Mouse (Mus musculus): ENCODE data around the gene Hcst. TPM values are rescaled to one million over a fixed set of nuclear protein-coding genes. Genes with fewer than 3 reads are reported as not detected.

The Hcst gene
- total RNA-seq, 1 experiment: not detected

DNA sequence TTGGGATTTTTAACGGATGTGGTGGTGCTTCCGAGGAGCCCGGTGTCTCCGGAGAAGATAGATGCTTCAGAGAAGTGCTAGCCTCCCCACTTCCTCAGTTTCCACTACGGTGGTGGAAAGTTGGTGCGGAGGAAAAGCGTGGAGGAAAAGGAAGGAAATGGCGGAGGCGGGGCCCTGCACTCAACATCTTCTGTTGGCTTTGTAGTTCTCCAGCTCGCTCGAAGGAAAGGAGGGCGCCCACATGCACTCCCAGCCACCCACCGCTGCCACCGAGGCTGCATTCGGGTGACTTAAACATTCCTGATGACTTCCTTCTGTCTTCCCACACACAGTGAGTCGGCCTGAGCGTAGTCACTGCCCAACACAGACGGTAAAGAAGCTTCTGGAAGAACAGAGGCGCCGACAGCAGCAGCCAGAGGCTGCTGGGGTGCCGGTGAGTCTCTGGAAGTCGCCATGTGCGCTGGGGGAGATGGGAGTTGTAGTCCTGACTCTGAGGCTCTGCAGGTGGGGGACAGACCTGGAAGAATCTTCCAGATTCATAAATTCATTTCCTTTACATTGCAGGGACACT is 3.5 kb upstream of the Hcst start:
- no peak for DNase-seq (ENCODE audit: low read depth, low spot score)
- Histone ChIP-seq H3K4me3 (ENCODE audit: insufficient read depth in 1 of 2, low read depth in 1 of 2, low read length in 2 of 2, poor library complexity in 1 of 2, severe bottlenecking in 1 of 2) (peak overlapping the region; percentile 79 to 86), H3K9ac (ENCODE audit: insufficient read depth, low read depth, low read length, poor library complexity, severe bottlenecking) (peak overlapping the region; percentile 74), H3K36me3 (ENCODE audit: control insufficient read depth, insufficient read depth, low read length, poor library complexity, severe bottlenecking) (peaks cover 38% of the 10 kb centered on the region), H3K9me3 (ENCODE audit: control insufficient read depth, insufficient read depth, low read depth, low read length) (no peaks in the 10 kb centered on the region), H3K4me1 (ENCODE audit: control insufficient read depth in 2 of 2, insufficient read depth in 2 of 2, low read length in 2 of 2, poor library complexity in 1 of 2) (peaks cover 0 to 1% of the 10 kb centered on the region in 2 experiments; a peak in 1 of 4 replicates), H3K27ac (ENCODE audit: insufficient read depth, low read depth, low read length, poor library complexity, severe bottlenecking) (no peak overlapping the region)
- in situ Hi-C loops (cut with MboI; ENCODE audit: low sequenced_read_pairs in 2 of 2, unreplicated experiment in 2 of 2): no loop called here
- TF ChIP-seq ZNF384 (IDR thresholded peaks at IDR 0.05; ENCODE audit: low read depth, low read length) (no peak), HCFC1 (IDR thresholded peaks at IDR 0.05; ENCODE audit: borderline replicate concordance, insufficient read depth, low read length) (peak; percentile 84)

DNA sequence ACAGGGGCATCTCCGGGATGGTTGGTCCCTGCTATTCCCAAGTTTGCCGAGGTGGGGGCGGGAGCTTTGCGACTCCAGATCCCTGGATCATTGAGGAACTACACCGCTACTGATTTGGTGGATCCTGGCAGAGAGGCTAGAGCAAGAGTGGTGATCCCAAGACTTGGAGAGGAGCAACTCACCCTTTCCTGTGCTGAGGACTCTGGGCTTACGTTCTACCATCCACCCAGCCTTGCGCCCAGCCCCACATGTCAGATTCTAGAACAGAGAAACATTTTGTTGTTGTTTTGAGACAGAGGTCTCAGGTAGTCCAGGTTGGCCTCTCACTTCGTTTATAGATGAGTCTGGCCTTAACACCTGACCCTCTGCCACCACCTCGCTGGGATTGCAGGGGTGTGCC is 2.9 kb upstream of the Hcst start:
- peaks cover 0 to 4% of the 10 kb centered on the region in 2 experiments; a peak in 1 of 4 replicates for H3K4me1 ChIP-seq (ENCODE audit: control insufficient read depth in 2 of 2, insufficient read depth in 2 of 2, low read length in 2 of 2, poor library complexity in 1 of 2)
- H3K27ac ChIP-seq (ENCODE audit: insufficient read depth, low read depth, low read length, poor library complexity, severe bottlenecking): no peak overlapping the region
- TF ChIP-seq ZC3H11A (IDR thresholded peaks at IDR 0.05; ENCODE audit: borderline replicate concordance, low read depth, low read length): no peak
- TF ChIP-seq ZNF384 (IDR thresholded peaks at IDR 0.05; ENCODE audit: low read depth, low read length): no peak
- TF ChIP-seq CHD2 (IDR thresholded peaks at IDR 0.05; ENCODE audit: low read depth, low read length): no peak
- TF ChIP-seq HCFC1 (IDR thresholded peaks at IDR 0.05; ENCODE audit: borderline replicate concordance, insufficient read depth, low read length): no peak
- no peak for TF ChIP-seq MAFK (IDR thresholded peaks at IDR 0.05; ENCODE audit: insufficient read depth, low read depth, low read length)
- H3K36me3 ChIP-seq (ENCODE audit: control insufficient read depth, insufficient read depth, low read length, poor library complexity, severe bottlenecking): peaks cover 32% of the 10 kb centered on the region
- DNase-seq (ENCODE audit: low read depth, low spot score): no peak
- H3K9me3 ChIP-seq (ENCODE audit: control insufficient read depth, insufficient read depth, low read depth, low read length): no peaks in the 10 kb centered on the region
- in situ Hi-C loops (cut with MboI; ENCODE audit: low sequenced_read_pairs in 2 of 2, unreplicated experiment in 2 of 2): no loop called here
- H3K9ac ChIP-seq (ENCODE audit: insufficient read depth, low read depth, low read length, poor library complexity, severe bottlenecking): peak overlapping the region; percentile 74
- peak overlapping the region; percentile 79 to 86 for H3K4me3 ChIP-seq (ENCODE audit: insufficient read depth in 1 of 2, low read depth in 1 of 2, low read length in 2 of 2, poor library complexity in 1 of 2, severe bottlenecking in 1 of 2)

DNA sequence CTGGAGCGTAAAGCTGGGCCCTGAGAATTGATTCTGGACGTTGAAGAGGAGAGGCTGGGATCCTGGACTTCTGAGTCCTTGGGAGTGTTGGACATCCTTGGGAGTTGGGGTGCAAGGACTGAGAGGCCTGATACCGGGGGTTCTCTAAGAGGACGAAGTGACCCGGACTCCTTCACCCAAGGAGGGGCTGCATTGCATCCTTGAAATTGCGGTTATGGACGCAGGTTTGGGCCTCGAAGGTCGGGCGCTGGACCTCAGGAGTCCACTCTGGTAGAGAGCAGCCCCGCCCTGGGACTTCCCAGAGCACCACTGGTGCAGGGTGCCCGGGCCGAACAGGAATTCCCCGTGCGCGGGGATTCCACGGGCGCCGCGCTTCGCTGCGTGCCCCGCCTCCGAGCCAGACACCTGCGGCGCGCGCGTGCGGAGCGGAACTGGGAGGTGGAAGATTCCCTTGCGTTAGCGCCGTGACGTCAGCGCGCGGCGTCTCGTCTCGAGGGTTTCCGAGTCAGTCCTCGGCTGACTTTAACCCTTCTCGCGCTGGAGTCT is 2.3 kb upstream of the Hcst start:
- peak overlapping the region; percentile 11; the same call in 1 of the 2 replicates for H3K27ac ChIP-seq (ENCODE audit: insufficient read depth, low read depth, low read length, poor library complexity, severe bottlenecking)
- in situ Hi-C loops (cut with MboI; ENCODE audit: low sequenced_read_pairs in 2 of 2, unreplicated experiment in 2 of 2): no loop called here
- DNase-seq (ENCODE audit: low read depth, low spot score): peak; percentile 86
- peak overlapping the region; percentile 79 to 86 for H3K4me3 ChIP-seq (ENCODE audit: insufficient read depth in 1 of 2, low read depth in 1 of 2, low read length in 2 of 2, poor library complexity in 1 of 2, severe bottlenecking in 1 of 2)
- no peaks in the 10 kb centered on the region for H3K9me3 ChIP-seq (ENCODE audit: control insufficient read depth, insufficient read depth, low read depth, low read length)
- TF ChIP-seq HCFC1 (IDR thresholded peaks at IDR 0.05; ENCODE audit: borderline replicate concordance, insufficient read depth, low read length) (no peak), MAFK (IDR thresholded peaks at IDR 0.05; ENCODE audit: insufficient read depth, low read depth, low read length) (no peak), ZNF384 (IDR thresholded peaks at IDR 0.05; ENCODE audit: low read depth, low read length) (no peak), ZC3H11A (IDR thresholded peaks at IDR 0.05; ENCODE audit: borderline replicate concordance, low read depth, low read length) (no peak), CHD2 (IDR thresholded peaks at IDR 0.05; ENCODE audit: low read depth, low read length) (no peak)
- peaks cover 27% of the 10 kb centered on the region for H3K36me3 ChIP-seq (ENCODE audit: control insufficient read depth, insufficient read depth, low read length, poor library complexity, severe bottlenecking)
- peak overlapping the region; percentile 74 for H3K9ac ChIP-seq (ENCODE audit: insufficient read depth, low read depth, low read length, poor library complexity, severe bottlenecking)
- peaks cover 0 to 4% of the 10 kb centered on the region in 2 experiments; a peak in 1 of 4 replicates for H3K4me1 ChIP-seq (ENCODE audit: control insufficient read depth in 2 of 2, insufficient read depth in 2 of 2, low read length in 2 of 2, poor library complexity in 1 of 2)

DNA sequence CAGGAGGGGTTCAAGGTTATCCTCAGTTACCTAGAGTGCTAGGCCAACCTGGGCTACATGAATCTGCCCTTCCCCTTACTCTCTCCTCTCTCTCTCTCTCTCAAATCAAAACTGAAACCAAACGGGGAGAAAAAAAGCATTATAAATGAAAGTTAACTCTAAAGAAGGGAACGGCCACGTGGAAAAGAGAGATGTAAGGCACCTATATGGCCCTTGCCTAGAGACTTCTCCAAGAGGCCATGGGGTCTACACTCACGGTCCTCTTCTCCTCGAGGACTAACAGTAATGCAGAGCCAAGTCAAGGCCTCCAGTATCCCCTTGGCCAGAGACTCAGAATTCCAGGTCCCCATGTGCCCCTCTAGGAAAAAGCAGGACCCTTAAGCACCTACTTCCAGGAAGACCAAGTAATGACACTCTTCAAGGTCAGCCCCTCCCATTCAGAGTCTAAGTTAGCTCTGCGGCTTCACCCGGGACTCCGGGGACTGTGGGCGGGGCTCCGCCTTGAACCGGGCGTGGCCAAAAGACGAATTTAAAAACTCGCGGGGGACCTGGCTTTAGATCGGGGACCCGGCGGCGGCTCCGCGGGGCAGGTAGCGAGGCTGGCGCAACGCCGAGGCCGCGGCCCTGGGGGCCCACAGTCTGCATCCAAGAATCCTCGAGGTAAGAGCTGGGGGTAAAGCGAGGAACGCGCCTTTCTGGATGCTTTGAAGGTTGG is 1.7 kb upstream of the Hcst start, which contains the start of gene Nfkbid:
Gene Nfkbid (plus strand): TSS at position 558 of the 715 bp plus-strand sequence.
- in situ Hi-C loops (cut with MboI; ENCODE audit: low sequenced_read_pairs in 2 of 2, unreplicated experiment in 2 of 2): no loop called here
- Histone ChIP-seq H3K4me1 (ENCODE audit: control insufficient read depth in 2 of 2, insufficient read depth in 2 of 2, low read length in 2 of 2, poor library complexity in 1 of 2) (peaks cover 0 to 4% of the 10 kb centered on the region in 2 experiments; a peak in 1 of 4 replicates), H3K27ac (ENCODE audit: insufficient read depth, low read depth, low read length, poor library complexity, severe bottlenecking) (peak within 1 kb of the TSS; percentile 11; the same call in 1 of the 2 replicates), H3K9ac (ENCODE audit: insufficient read depth, low read depth, low read length, poor library complexity, severe bottlenecking) (peak within 1 kb of the TSS; percentile 74), H3K36me3 (ENCODE audit: control insufficient read depth, insufficient read depth, low read length, poor library complexity, severe bottlenecking) (peaks cover 23% of the 10 kb centered on the region), H3K4me3 (ENCODE audit: insufficient read depth in 1 of 2, low read depth in 1 of 2, low read length in 2 of 2, poor library complexity in 1 of 2, severe bottlenecking in 1 of 2) (peak within 1 kb of the TSS; percentile 79 to 86), H3K9me3 (ENCODE audit: control insufficient read depth, insufficient read depth, low read depth, low read length) (no peaks in the 10 kb centered on the region)
- DNase-seq (ENCODE audit: low read depth, low spot score): peak; percentile 70
- TF ChIP-seq ZC3H11A (IDR thresholded peaks at IDR 0.05; ENCODE audit: borderline replicate concordance, low read depth, low read length) (no peak), MAFK (IDR thresholded peaks at IDR 0.05; ENCODE audit: insufficient read depth, low read depth, low read length) (no peak), HCFC1 (IDR thresholded peaks at IDR 0.05; ENCODE audit: borderline replicate concordance, insufficient read depth, low read length) (no peak), ZNF384 (IDR thresholded peaks at IDR 0.05; ENCODE audit: low read depth, low read length) (no peak), CHD2 (IDR thresholded peaks at IDR 0.05; ENCODE audit: low read depth, low read length) (no peak)

All from ES-E14 (cell line).